Mouse (Mus musculus) embryonic stem cell, embryonic (primary cell): ENCODE data around the gene Acly.

Source experiments
- CTCF ChIA-PET, 4 experiments: fragments of 300-600 bp in 2 of 4; fragments of 350-600 bp in 2 of 4; sonication (Branson Sonifier 250); formaldehyde crosslinking; loops; one replicate each; lab custom pipeline; 2022; ENCODE audit warnings: inconsistent platforms in 2 of 4; lab: Charles Lee
- POLR2A ChIA-PET, 4 experiments: fragments of 300-600 bp in 2 of 4; fragments of 350-600 bp in 2 of 4; sonication (Branson Sonifier 250); formaldehyde crosslinking; loops; one replicate each; lab custom pipeline; 2022; ENCODE audit warnings: antibody characterized with exemption in 4 of 4, inconsistent platforms in 1 of 4; lab: Charles Lee

The Acly gene

GRCm38 (mm10) chr11:100527458-100528374 is at the start of gene Acly:
Gene Acly, minus strand, starts transcription at chr11:100528000.
- POLR2A ChIA-PET, result interaction anchor here (0.5 to 14.6 kb wide), 228 partner anchors 8 to 1590 kb away, joined by 3 to 280 read pairs (median 5); partner anchors contain the start of genes Ttc25 (in 4 of the 4), Dnajc7 (in 3 of the 4), Eif1 (in 3 of the 4) and Hap1 (in 3 of the 4)
- CTCF ChIA-PET, result interaction anchor here (0.6 to 2.3 kb wide), 28 partner anchors 12 to 774 kb away, joined by 3 to 18 read pairs (median 4); partner anchors contain the start of genes Klhl11 (in 2 of the 4), Becn1 (in 1 of the 4), Coasy (in 1 of the 4) and Dhx58 (in 1 of the 4)

DNA sequence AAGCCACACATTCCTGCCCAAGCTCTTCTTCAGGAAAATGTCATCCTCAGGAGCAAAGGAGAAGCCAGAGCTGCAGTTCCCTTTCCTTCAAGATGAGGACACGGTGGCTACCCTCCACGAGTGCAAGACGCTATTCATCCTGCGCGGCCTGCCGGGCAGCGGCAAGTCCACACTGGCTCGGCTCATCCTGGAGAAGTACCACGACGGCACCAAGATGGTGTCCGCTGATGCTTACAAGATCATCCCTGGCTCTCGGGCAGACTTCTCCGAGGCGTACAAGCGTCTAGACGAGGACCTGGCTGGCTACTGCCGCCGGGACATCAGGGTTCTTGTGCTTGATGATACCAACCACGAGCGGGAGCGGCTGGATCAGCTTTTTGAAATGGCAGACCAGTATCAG is 48.5 kb upstream of the Acly start:
- CTCF ChIA-PET, result interaction anchor here in 2 of 4 experiments (0.6 to 1.2 kb wide), 4 partner anchors 70 to 200 kb away, joined by 3 to 4 read pairs (median 4); no protein-coding TSS in a partner anchor
- POLR2A ChIA-PET, result interaction anchor here (0.6 to 4.6 kb wide), 35 partner anchors 10 to 595 kb away, joined by 3 to 24 read pairs (median 3); partner anchors contain the start of genes Acly (in 3 of the 4), Dnajc7 (in 1 of the 4), Eif1 (in 1 of the 4) and Hspb9 (in 1 of the 4)

- ChIA-PET POLR2A (interaction anchor here in 2 of 4 experiments (0.7 to 4.6 kb wide), 14 partner anchors 9 to 253 kb away, joined by 3 to 24 read pairs (median 3); partner anchors contain the start of gene Acly (in 2 of the 2)), CTCF (interaction anchor here in 1 of 4 experiments (0.6 kb wide), 1 partner anchor 259 kb away, joined by 3 read pairs; no protein-coding TSS in a partner anchor)
These were observed 47.7 kb upstream of the Acly start for GRCm38 (mm10) chr11:100575484-100575855.

DNA sequence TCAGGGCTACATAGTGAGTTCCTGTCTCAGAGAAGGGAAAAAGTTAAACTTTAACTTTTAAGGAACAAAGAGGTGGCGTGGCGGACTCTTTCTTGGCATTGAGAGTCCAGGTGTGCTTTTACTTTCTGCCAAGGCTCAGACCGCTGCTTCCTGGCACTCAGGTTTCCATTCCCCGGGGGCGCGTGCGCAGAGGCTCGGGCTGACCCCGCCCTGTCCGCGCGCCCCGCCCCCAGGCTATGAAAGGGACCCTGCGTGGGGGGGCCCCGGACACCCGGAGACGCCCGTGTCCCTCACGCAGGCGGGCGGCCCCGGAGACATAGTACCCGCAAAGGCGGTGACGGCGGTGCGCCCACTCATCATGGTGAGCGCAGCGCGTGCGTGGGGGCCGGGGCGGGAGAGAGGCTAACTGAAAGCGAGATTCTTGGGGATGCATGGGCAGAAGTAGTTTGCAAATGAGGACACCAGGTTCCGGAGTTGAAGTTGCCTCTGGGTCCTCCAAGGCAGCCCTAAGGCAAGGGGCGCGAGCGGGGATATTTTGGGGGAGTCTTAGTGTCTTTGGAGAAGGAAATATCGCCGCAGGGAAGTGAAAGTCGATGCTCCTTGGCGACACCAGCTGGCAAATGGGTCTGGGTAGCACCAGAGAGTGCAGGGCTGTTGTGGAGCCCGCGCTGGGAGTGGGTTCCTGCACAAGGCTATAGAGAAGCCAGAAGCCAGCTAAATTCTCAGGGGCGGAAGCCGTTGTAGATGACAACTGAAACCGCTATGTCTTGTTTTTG is 47.1 kb upstream of the Acly start, which contains the start of gene Cnp:
Gene Cnp (plus strand): TSS at position 197 of the 776 bp plus-strand sequence.
- POLR2A ChIA-PET, result interaction anchor here in 2 of 4 experiments (0.7 to 4.6 kb wide), 10 partner anchors 8 to 149 kb away, joined by 3 to 24 read pairs (median 4); partner anchors contain the start of gene Acly (in 1 of the 2)
- CTCF ChIA-PET, result interaction anchor here in 1 of 4 experiments (0.6 kb wide), 1 partner anchor 260 kb away, joined by 3 read pairs; no protein-coding TSS in a partner anchor

- ChIA-PET POLR2A (no interaction called here), CTCF (no interaction called here)
These were observed 46.4 kb upstream of the Acly start for GRCm38 (mm10) chr11:100574188-100574587.

- ChIA-PET POLR2A (interaction anchor here in 2 of 4 experiments (0.6 to 1.1 kb wide), 2 partner anchors 43 to 1969 kb away, joined by 5 read pairs; partner anchors contain the start of gene Acly (in 1 of the 2)), CTCF (no interaction called here)
These were observed 43.4 kb upstream of the Acly start for GRCm38 (mm10) chr11:100571202-100571567.

DNA sequence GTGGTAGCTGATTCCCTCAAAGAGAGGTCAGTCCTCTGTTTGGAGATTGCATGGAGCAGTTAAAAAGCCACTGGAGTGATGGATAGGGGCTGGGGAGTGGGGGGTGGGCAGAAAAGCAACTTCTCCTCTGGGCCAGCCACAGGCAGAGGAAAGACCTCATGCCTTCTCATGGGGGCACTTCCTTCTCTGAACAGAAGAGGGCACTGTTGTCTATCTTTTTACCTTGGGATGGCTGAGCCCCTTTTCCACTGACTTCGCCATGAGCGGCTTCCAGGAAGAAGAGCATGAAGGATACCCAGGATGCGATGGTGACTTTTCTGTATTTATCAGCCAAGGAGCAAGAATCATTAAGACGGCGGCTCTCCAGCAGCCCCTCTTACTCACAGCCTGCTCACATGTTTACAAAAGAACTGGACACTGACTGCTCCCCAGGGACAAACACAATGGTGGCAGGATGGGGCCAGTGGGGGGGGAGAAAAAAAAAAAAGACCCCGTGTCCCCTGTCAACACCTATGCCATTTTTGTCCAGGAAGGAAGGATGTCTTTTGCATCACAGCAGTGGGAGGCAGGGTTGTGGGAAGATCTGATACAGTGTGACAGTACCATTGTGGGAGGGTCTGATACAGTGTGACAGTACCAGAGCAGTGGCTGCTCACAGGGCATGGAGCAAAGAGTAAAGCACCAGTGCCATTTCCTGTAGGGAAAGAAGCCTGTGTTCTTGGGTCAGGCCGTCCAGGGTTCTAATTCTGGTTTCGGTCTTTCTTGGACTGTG is 42.8 kb upstream of the Acly start:
- POLR2A ChIA-PET, result interaction anchor here in 2 of 4 experiments (1.3 to 1.7 kb wide), 3 partner anchors 11 to 128 kb away, joined by 3 to 7 read pairs (median 4); partner anchors contain the start of gene Acly (in 1 of the 2)
- CTCF ChIA-PET, result interaction anchor here in 1 of 4 experiments (0.6 to 1.7 kb wide), 2 partner anchors 117 to 175 kb away, joined by 3 to 4 read pairs; no protein-coding TSS in a partner anchor

- POLR2A ChIA-PET, result interaction anchor here in 3 of 4 experiments (0.7 to 1.7 kb wide), 7 partner anchors 10 to 194 kb away, joined by 3 to 7 read pairs (median 3); partner anchors contain the start of gene Acly (in 2 of the 3)
These were observed 42.0 kb upstream of the Acly start for GRCm38 (mm10) chr11:100569789-100570188.

DNA sequence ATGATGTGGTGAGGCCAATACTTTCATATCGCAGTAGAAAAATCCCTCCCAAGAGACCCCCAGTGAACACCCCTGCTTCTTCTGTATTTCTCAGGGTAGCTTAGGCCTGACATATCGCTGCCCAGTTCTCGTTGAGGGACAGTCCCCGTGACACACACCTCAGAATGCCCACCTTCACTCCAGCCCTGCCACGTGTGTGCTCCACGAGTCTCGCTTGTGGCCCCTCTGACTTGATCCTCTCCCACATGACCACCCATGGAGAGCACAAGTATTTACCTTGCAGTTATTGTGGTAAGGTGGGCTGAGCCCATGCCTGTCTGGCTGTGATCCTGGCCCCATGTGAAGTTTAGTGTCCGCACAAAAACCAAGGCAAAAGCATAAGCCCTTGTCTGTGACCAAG is 40.9 kb upstream of the Acly start:
- ChIA-PET POLR2A (interaction anchor here in 3 of 4 experiments (0.7 to 1.6 kb wide), 9 partner anchors 9 to 193 kb away, joined by 3 to 5 read pairs (median 3); partner anchors contain the start of genes Acly (in 3 of the 3), Dhx58 (in 1 of the 3) and Klhl11 (in 1 of the 3)), CTCF (interaction anchor here in 3 of 4 experiments (1.0 to 2.1 kb wide), 8 partner anchors 11 to 177 kb away, joined by 3 to 9 read pairs (median 4); partner anchors contain the start of gene Acly (in 1 of the 3))

More at GRCm38 (mm10) chr11:100569789-100570188, 42.0 kb upstream of the Acly start:
- CTCF ChIA-PET, result interaction anchor here in 3 of 4 experiments (0.6 to 1.7 kb wide), 5 partner anchors 11 to 175 kb away, joined by 3 to 4 read pairs (median 3); no protein-coding TSS in a partner anchor

GRCm38 (mm10) chr11:100567815-100568245 is 40.0 kb upstream of the Acly start:
- CTCF ChIA-PET, result interaction anchor here (0.6 to 2.1 kb wide), 10 partner anchors 10 to 1016 kb away, joined by 3 to 9 read pairs (median 4); partner anchors contain the start of gene Acly (in 1 of the 4)

GRCm38 (mm10) chr11:100567229-100567628 is 39.4 kb upstream of the Acly start:
- ChIA-PET POLR2A (interaction anchor here in 2 of 4 experiments (0.6 to 2.2 kb wide), 6 partner anchors 9 to 219 kb away, joined by 3 to 9 read pairs (median 4); partner anchors contain the start of genes Acly (in 1 of the 2) and Nkiras2 (in 1 of the 2)), CTCF (interaction anchor here in 3 of 4 experiments (0.8 to 2.1 kb wide), 5 partner anchors 9 to 148 kb away, joined by 3 to 9 read pairs (median 4); no protein-coding TSS in a partner anchor)

More at GRCm38 (mm10) chr11:100567815-100568245, 40.0 kb upstream of the Acly start:
- POLR2A ChIA-PET, result interaction anchor here in 3 of 4 experiments (0.6 to 1.6 kb wide), 12 partner anchors 8 to 175 kb away, joined by 3 to 6 read pairs (median 3); partner anchors contain the start of genes Acly (in 3 of the 3), Dhx58 (in 1 of the 3) and Klhl11 (in 1 of the 3)

DNA sequence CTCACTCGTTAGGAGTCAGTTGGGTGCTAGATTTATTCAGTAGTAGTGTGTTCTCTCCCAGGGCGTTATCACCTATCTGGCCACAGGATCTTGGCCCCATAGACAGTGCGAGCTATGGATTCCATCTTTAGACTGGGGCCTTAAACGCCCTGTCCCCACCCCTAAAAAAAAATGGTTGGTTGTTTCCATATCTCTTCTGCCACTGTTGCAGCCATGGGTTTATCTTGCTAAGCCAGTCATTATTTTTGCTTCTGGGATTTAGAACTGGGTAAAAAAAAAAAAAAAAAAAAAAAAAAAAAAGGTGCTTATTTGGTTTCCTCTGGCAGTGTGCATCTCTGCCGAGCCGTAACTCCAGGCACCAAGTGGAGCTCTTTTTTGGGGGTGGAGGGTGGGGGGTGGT is 36.9 kb upstream of the Acly start:
- ChIA-PET CTCF (interaction anchor here in 1 of 4 experiments (0.7 kb wide), 2 partner anchors 109 to 195 kb away, joined by 3 to 4 read pairs; no protein-coding TSS in a partner anchor), POLR2A (interaction anchor here (0.6 to 2.3 kb wide), 18 partner anchors 9 to 245 kb away, joined by 3 to 14 read pairs (median 4); partner anchors contain the start of genes Acly (in 1 of the 4) and Eif1 (in 1 of the 4))

- POLR2A ChIA-PET, result interaction anchor here (0.6 to 2.3 kb wide), 23 partner anchors 9 to 245 kb away, joined by 3 to 14 read pairs (median 3); partner anchors contain the start of genes Acly (in 2 of the 4), Dnajc7 (in 1 of the 4), Eif1 (in 1 of the 4) and Hspb9 (in 1 of the 4)
- CTCF ChIA-PET, result interaction anchor here in 2 of 4 experiments (0.5 to 1.0 kb wide), 5 partner anchors 9 to 1223 kb away, joined by 3 to 7 read pairs (median 4); no protein-coding TSS in a partner anchor
These were observed 36.5 kb upstream of the Acly start for GRCm38 (mm10) chr11:100564297-100564696.

DNA sequence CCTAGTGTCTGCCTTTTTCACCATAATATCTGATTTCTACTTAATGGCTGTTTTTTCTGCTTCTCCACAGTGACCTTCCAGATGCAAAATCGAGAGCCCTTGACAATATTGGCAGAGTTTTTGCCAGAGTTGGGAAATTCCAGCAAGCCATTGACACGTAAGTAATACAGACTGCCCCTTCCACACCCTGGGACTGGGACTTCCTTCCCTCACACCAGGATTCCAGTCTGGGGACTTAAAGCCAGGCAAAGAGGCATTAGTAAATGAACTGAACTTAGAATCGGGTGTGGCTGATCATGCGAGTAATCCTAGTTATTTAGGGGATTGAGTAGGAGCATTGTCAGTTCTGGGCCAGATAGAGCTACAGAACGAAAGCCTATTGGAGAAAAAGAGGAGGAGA is 33.9 kb upstream of the Acly start:
- CTCF ChIA-PET, result no interaction called here
- POLR2A ChIA-PET, result interaction anchor here in 2 of 4 experiments (0.6 to 1.8 kb wide), 6 partner anchors 34 to 164 kb away, joined by 3 to 9 read pairs (median 3); partner anchors contain the start of genes Jup (in 2 of the 2), Acly (in 1 of the 2) and Nkiras2 (in 1 of the 2)

DNA sequence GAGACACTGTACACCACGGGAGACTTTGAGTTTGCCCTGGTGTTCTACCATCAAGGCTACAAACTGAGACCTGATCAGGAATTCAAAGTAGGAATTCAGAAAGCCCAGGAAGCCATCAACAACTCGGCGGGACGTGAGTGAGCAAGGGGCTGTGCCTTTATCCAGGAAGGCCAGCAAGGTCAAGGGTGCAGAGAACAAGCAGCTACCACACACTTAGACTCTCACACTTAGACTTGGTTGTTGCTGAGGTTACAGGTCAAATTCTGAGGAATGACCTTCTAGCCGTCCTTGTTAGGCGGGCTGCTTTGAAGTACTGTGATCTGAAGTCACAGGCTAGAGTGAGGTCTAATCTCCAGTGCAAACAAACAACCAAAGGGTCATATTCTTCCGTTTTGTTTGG is 31.7 kb upstream of the Acly start:
- ChIA-PET POLR2A (interaction anchor here in 3 of 4 experiments (0.5 to 4.9 kb wide), 41 partner anchors 8 to 252 kb away, joined by 3 to 25 read pairs (median 4); partner anchors contain the start of genes Acly (in 3 of the 3), Ttc25 (in 3 of the 3), Klhl11 (in 2 of the 3) and Dnajc7 (in 1 of the 3)), CTCF (interaction anchor here in 2 of 4 experiments (0.6 to 0.9 kb wide), 3 partner anchors 33 to 162 kb away, joined by 3 read pairs; partner anchors contain the start of gene Jup (in 1 of the 2))
